Mouse (Mus musculus) MEL (cell line): ENCODE measurements around the gene Mmab. TPM values are rescaled to one million over a fixed set of nuclear protein-coding genes. Genes with fewer than 3 reads are reported as not detected.
A peak's percentile ranks its signal among the peaks of the same experiment; 100 is the strongest.

Source experiments
- DNase-seq: peaks from one replicate; pipeline ENCODE4 v3.0.0; 2011; ENCODE audit warnings: low read depth, low spot score
- H3K27ac ChIP-seq: 2 replicates; pipeline ENCODE4 v1.5.1; 2012; ENCODE audit warnings: low read depth, mild to moderate bottlenecking, control low read depth, low read length, moderate library complexity; ENCODE audit not compliant: control insufficient read depth
- H3K27me3 ChIP-seq, 2 experiments: fragments of 150-350 bp in 1 of 2; sonication (generic) in 1 of 2; 2 replicates each; pipeline ENCODE4 v1.6.1; 2012; ENCODE audit warnings: low read length in 2 of 2, mild to moderate bottlenecking in 2 of 2, improper control_type of control experiment in 1 of 2, moderate library complexity in 1 of 2; ENCODE audit not compliant: insufficient read depth in 2 of 2, control insufficient read depth in 1 of 2
- H3K36me3 ChIP-seq, 2 experiments: 2 replicates each; pipeline ENCODE4 v1.6.1; 2012 to 2014; ENCODE audit warnings: low read length in 2 of 2, improper control_type of control experiment in 1 of 2, inconsistent platforms in 1 of 2, mild to moderate bottlenecking in 1 of 2; ENCODE audit not compliant: insufficient read depth in 2 of 2, control insufficient read depth in 1 of 2
- H3K4me1 ChIP-seq, 2 experiments: fragments of 150-350 bp in 1 of 2; sonication (generic) in 1 of 2; 2 replicates each; pipeline ENCODE4 v1.6.1; 2012; ENCODE audit warnings: low read length in 2 of 2, improper control_type of control experiment in 1 of 2, mild to moderate bottlenecking in 1 of 2; ENCODE audit not compliant: insufficient read depth in 2 of 2, control insufficient read depth in 1 of 2
- H3K4me3 ChIP-seq, 2 experiments: fragments of 150-350 bp in 1 of 2; sonication (generic) in 1 of 2; 2 replicates each; pipeline ENCODE4 v1.5.1; 2012; ENCODE audit warnings: low read depth in 2 of 2, low read length in 2 of 2, mild to moderate bottlenecking in 2 of 2, moderate library complexity in 2 of 2, control low read depth in 1 of 2, improper control_type of control experiment in 1 of 2; ENCODE audit not compliant: control insufficient read depth in 1 of 2, insufficient read depth in 1 of 2
- H3K79me2 ChIP-seq: 2 replicates; pipeline ENCODE4 v1.6.1; 2012; ENCODE audit warnings: mild to moderate bottlenecking, low read length, moderate library complexity; ENCODE audit not compliant: control insufficient read depth, poor library complexity, insufficient read depth
- H3K9ac ChIP-seq: 2 replicates; pipeline ENCODE4 v1.6.1; 2012; ENCODE audit warnings: low read depth, mild to moderate bottlenecking, control low read depth, low read length, moderate library complexity; ENCODE audit not compliant: control insufficient read depth, poor library complexity, severe bottlenecking
- H3K9me3 ChIP-seq: fragments of 150-350 bp; sonication (generic); replicated peaks from 2 replicates; pipeline ENCODE4 v1.6.1; 2012; ENCODE audit warnings: mild to moderate bottlenecking, low read length, improper control_type of control experiment, moderate library complexity; ENCODE audit not compliant: insufficient read depth
- CHD1 ChIP-seq: IDR thresholded peaks from 2 replicates; pipeline ENCODE4 v1.6.1; 2012; ENCODE audit warnings: low read depth, mild to moderate bottlenecking, inconsistent platforms, low read length, improper control_type of control experiment
- CTCF ChIP-seq, 3 experiments: IDR thresholded peaks in 2 of 3; conservative IDR thresholded peaks in 1 of 3; 2 replicates each; pipeline ENCODE4 v1.5.1; 2011 to 2012; ENCODE audit warnings: low read length in 3 of 3, low read depth in 2 of 3, mild to moderate bottlenecking in 2 of 3, improper control_type of control experiment in 1 of 3, inconsistent platforms in 1 of 3, mixed read lengths in 1 of 3, moderate library complexity in 1 of 3; ENCODE audit not compliant: control insufficient read depth in 1 of 3, insufficient read depth in 1 of 3, poor library complexity in 1 of 3, severe bottlenecking in 1 of 3
- ELF1 ChIP-seq: IDR thresholded peaks from 2 replicates; pipeline ENCODE4 v1.6.1; 2014; ENCODE audit warnings: low read depth, mild to moderate bottlenecking, inconsistent platforms, low read length, improper control_type of control experiment, moderate library complexity
- EP300 ChIP-seq, 2 experiments: IDR thresholded peaks; 2 replicates each; pipeline ENCODE4 v1.6.1; 2011; ENCODE audit warnings: improper control_type of control experiment in 2 of 2, low read length in 2 of 2, low read depth in 1 of 2, mild to moderate bottlenecking in 1 of 2
- ETS1 ChIP-seq: IDR thresholded peaks from 2 replicates; pipeline ENCODE4 v1.6.1; 2012; ENCODE audit warnings: low read depth, mild to moderate bottlenecking, inconsistent platforms, low read length, improper control_type of control experiment, moderate library complexity
- HCFC1 ChIP-seq: IDR thresholded peaks from 2 replicates; pipeline ENCODE4 v1.6.1; 2012; ENCODE audit warnings: low read depth, mild to moderate bottlenecking, inconsistent platforms, low read length, improper control_type of control experiment, moderate library complexity
- JUND ChIP-seq: IDR thresholded peaks from 2 replicates; pipeline ENCODE4 v1.6.1; 2011; ENCODE audit warnings: low read depth, mild to moderate bottlenecking, improper control_type of control experiment, low read length
- MAFK ChIP-seq: IDR thresholded peaks from 2 replicates; pipeline ENCODE4 v1.6.1; 2011; ENCODE audit warnings: low read depth, mild to moderate bottlenecking, low read length, improper control_type of control experiment, borderline replicate concordance
- MAX ChIP-seq: IDR thresholded peaks from 2 replicates; pipeline ENCODE4 v1.6.1; 2011; ENCODE audit warnings: low read length, improper control_type of control experiment
- MAZ ChIP-seq: IDR thresholded peaks from 2 replicates; pipeline ENCODE4 v1.6.1; 2012; ENCODE audit warnings: low read depth, mild to moderate bottlenecking, inconsistent platforms, low read length, improper control_type of control experiment
- MXI1 ChIP-seq: IDR thresholded peaks from 2 replicates; pipeline ENCODE4 v1.6.1; 2011; ENCODE audit warnings: mild to moderate bottlenecking, low read depth, low read length, improper control_type of control experiment
- NELFE ChIP-seq: IDR thresholded peaks from 2 replicates; pipeline ENCODE4 v1.6.1; 2011; ENCODE audit warnings: low read depth, low read length, improper control_type of control experiment
- NRF1 ChIP-seq: IDR thresholded peaks from 2 replicates; pipeline ENCODE4 v1.6.1; 2014; ENCODE audit warnings: low read depth, mild to moderate bottlenecking, inconsistent platforms, low read length, improper control_type of control experiment, moderate library complexity; ENCODE audit not compliant: poor library complexity, insufficient read depth, severe bottlenecking
- POLR2AphosphoS5 ChIP-seq: IDR thresholded peaks from 2 replicates; pipeline ENCODE4 v1.6.1; 2012; ENCODE audit warnings: low read depth, borderline replicate concordance, mild to moderate bottlenecking, inconsistent platforms, low read length, moderate library complexity, mixed read lengths
- RAD21 ChIP-seq: IDR thresholded peaks from 2 replicates; pipeline ENCODE4 v1.6.1; 2011; ENCODE audit warnings: mild to moderate bottlenecking, low read depth, low read length, improper control_type of control experiment
- RCOR1 ChIP-seq: IDR thresholded peaks from 2 replicates; pipeline ENCODE4 v1.6.1; 2012; ENCODE audit warnings: low read depth, mild to moderate bottlenecking, inconsistent platforms, low read length, improper control_type of control experiment
- SMC3 ChIP-seq: IDR thresholded peaks from 2 replicates; pipeline ENCODE4 v1.6.1; 2011; ENCODE audit warnings: low read depth, low read length, improper control_type of control experiment
- TCF12 ChIP-seq: IDR thresholded peaks from 2 replicates; pipeline ENCODE4 v1.6.1; 2014; ENCODE audit warnings: low read depth, mild to moderate bottlenecking, inconsistent platforms, low read length, improper control_type of control experiment, moderate library complexity
- ZC3H11A ChIP-seq: IDR thresholded peaks from 2 replicates; pipeline ENCODE4 v1.6.1; 2012; ENCODE audit warnings: low read depth, mild to moderate bottlenecking, inconsistent platforms, low read length, improper control_type of control experiment
- polyA plus RNA-seq, 2 experiments: library from polyadenylated mRNA; stranded (reverse) in 1 of 2; unstranded in 1 of 2; fragments of >175 nt in 1 of 2; fragments of >200 nt in 1 of 2; gene quantifications; 2 replicates each; pipeline versions ENCODE4 v1.2.1 to v1.2.4; 2012; ENCODE audit warnings: low replicate concordance in 2 of 2, low read depth in 1 of 2; ENCODE audit not compliant: insufficient read length in 2 of 2, insufficient read depth in 1 of 2, missing spikeins in 1 of 2
- total RNA-seq: library from RNA; depleted of rRNA; stranded (reverse); fragments of 300-350 nt; gene quantifications from 2 replicates; pipeline ENCODE4 v1.2.3, GENCODE M21; 2012

The Mmab gene
- total and polyA plus RNA-seq, 3 experiments = 10.4 to 21.0 TPM; not detected in 1

DNA sequence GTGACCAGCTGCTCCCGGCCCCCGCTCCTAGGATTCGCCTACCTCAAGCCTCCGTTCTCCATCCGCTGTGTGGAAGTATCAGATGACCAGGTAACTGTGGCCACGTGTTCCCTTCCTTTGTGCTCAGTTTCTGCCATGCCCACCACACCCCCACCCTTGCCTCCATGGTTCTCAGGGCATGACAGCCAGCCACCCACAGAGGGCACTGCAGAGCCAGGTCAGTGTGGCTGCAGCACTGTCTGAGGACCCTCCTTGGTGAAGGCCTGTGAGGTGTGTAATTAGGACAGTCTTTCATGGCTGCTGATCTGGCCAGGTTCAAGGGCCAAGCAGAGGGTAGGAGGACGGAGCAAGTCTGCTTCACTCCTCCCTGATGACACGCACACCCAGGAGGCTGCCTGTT lies 25.3 kb downstream of the Mmab start:
- DNase-seq = peak; percentile 18
- H3K9ac ChIP-seq = no peak overlapping the region
- H3K27me3 ChIP-seq = no peaks in the 10 kb centered on the region
- no peak overlapping the region for H3K27ac ChIP-seq
- H3K36me3 ChIP-seq = no peaks in the 10 kb centered on the region; a peak in 1 of 4 replicates
- H3K4me1 ChIP-seq = no peaks in the 10 kb centered on the region
- no peak overlapping the region for H3K4me3 ChIP-seq
- no peaks in the 10 kb centered on the region for H3K9me3 ChIP-seq
- H3K79me2 ChIP-seq = no peaks in the 10 kb centered on the region
- TF ChIP-seq MXI1 (no peak), CHD1 (no peak), SMC3 (peak; percentile 24; the same call in 1 of the 2 replicates), JUND (no peak), CTCF (IDR thresholded peaks at IDR 0.05 in 2 of 3, conservative IDR thresholded peaks at IDR 0.05 in 1 of 3; ENCODE audit: control insufficient read depth in 1 of 3, insufficient read depth in 1 of 3, low read depth in 2 of 3, low read length in 3 of 3, poor library complexity in 1 of 3, severe bottlenecking in 1 of 3) (peak; percentile 45 to 60 (median 46))

GRCm38 (mm10) chr5:114416855-114417254 lies 27.0 kb downstream of the Mmab start:
- no peak overlapping the region for H3K9ac ChIP-seq
- H3K36me3 ChIP-seq = no peaks in the 10 kb centered on the region; a peak in 1 of 4 replicates
- no peak for TF ChIP-seq POLR2AphosphoS5
- TF ChIP-seq MAX = no peak
- TF ChIP-seq RCOR1 = no peak
- TF ChIP-seq TCF12 = no peak
- TF ChIP-seq ELF1 = no peak
- no peak for TF ChIP-seq HCFC1
- TF ChIP-seq JUND = no peak
- TF ChIP-seq EP300 (IDR thresholded peaks at IDR 0.05; ENCODE audit: low read depth in 1 of 2, low read length in 2 of 2) = no peak
- TF ChIP-seq ETS1 = no peak
- TF ChIP-seq MAFK = no peak
- no peak for TF ChIP-seq ZC3H11A
- no peak for TF ChIP-seq NELFE
- no peak for TF ChIP-seq RAD21
- no peak for TF ChIP-seq MAZ
- TF ChIP-seq NRF1 = no peak
- H3K79me2 ChIP-seq = no peaks in the 10 kb centered on the region
- H3K9me3 ChIP-seq = no peaks in the 10 kb centered on the region
- H3K27me3 ChIP-seq = no peaks in the 10 kb centered on the region
- no peak overlapping the region for H3K27ac ChIP-seq
- no peaks in the 10 kb centered on the region for H3K4me1 ChIP-seq
- DNase-seq = no peak
- H3K4me3 ChIP-seq = no peak overlapping the region
